Mouse (Mus musculus) kidney, adult 2 months (tissue): ENCODE data around the gene Tmem63c. TPM values are rescaled to one million over a fixed set of nuclear protein-coding genes. Genes with fewer than 3 reads are reported as not detected.

Source experiments
- DNase-seq: peaks from one replicate; pipeline ENCODE4 v3.0.0; 2021
- H3K27ac ChIP-seq: fragments of 200-500 bp; 2 replicates; pipeline ENCODE4 v1.5.1; 2012; ENCODE audit warnings: low read depth, low read length, control low read depth, inconsistent platforms; ENCODE audit not compliant: insufficient read depth
- H3K27me3 ChIP-seq: fragments of 200-500 bp; replicated peaks from 2 replicates; pipeline ENCODE4 v1.6.1; 2012; ENCODE audit warnings: mild to moderate bottlenecking, moderate library complexity, low read length, inconsistent platforms; ENCODE audit not compliant: control insufficient read depth, insufficient read depth
- H3K36me3 ChIP-seq: fragments of 200-500 bp; 2 replicates; pipeline ENCODE4 v1.6.1; 2012; ENCODE audit warnings: mild to moderate bottlenecking, moderate library complexity, low read length, inconsistent platforms; ENCODE audit not compliant: control insufficient read depth, insufficient read depth
- H3K4me1 ChIP-seq: fragments of 200-500 bp; 2 replicates; pipeline ENCODE4 v1.6.1; 2011; ENCODE audit warnings: low read length; ENCODE audit not compliant: control insufficient read depth, insufficient read depth
- H3K4me3 ChIP-seq: fragments of 200-500 bp; 2 replicates; pipeline ENCODE4 v1.5.1; 2011; ENCODE audit warnings: mild to moderate bottlenecking, low read depth, low read length, control low read depth; ENCODE audit not compliant: insufficient read depth
- CTCF ChIP-seq: fragments of 200-500 bp; conservative IDR thresholded peaks from 2 replicates; pipeline ENCODE4 v1.5.1; 2011; ENCODE audit warnings: low read depth, mild to moderate bottlenecking, control low read depth, low read length, moderate library complexity, mixed read lengths; ENCODE audit not compliant: insufficient read depth, insufficient read length
- POLR2A ChIP-seq: fragments of 200-500 bp; IDR thresholded peaks from one replicate; pipeline ENCODE4 v1.6.1; 2011; ENCODE audit warnings: low read depth, low read length, control low read depth
- whole genome bisulfite sequencing: fragments of 180-500 bp; shearing (Covaris S2); methylation state at CpG from one replicate; pipeline ENCODE4 v1.1.7; 2018; 5-methylcytosine and 5-hydroxymethylcytosine counted together
- polyA plus RNA-seq: library from polyadenylated mRNA; depleted of rRNA; stranded (reverse); fragments of >200 nt; gene quantifications from 2 replicates; pipeline ENCODE4 v1.2.3, GENCODE M21; 2012

Gene Tmem63c
- polyA plus RNA-seq, 1 experiment, result 0.19 TPM

- no peaks in the 10 kb centered on the region for H3K27me3 ChIP-seq
These were observed 40.0 kb upstream of the Tmem63c start for GRCm38 (mm10) chr12:86981180-86981579.

GRCm38 (mm10) chr12:86983470-86984193 is 37.5 kb upstream of the Tmem63c start:
- peak; percentile 44 for DNase-seq
- TF ChIP-seq POLR2A (no peak), CTCF (no peak)
- Histone ChIP-seq H3K4me1 (no peaks in the 10 kb centered on the region), H3K36me3 (no peaks in the 10 kb centered on the region), H3K27me3 (no peaks in the 10 kb centered on the region), H3K4me3 (no peak overlapping the region), H3K27ac (no peak overlapping the region)
- 3% methylated on average over 28 of the region's 28 CpGs for WGBS

More at GRCm38 (mm10) chr12:86981180-86981579, 40.0 kb upstream of the Tmem63c start:
- Histone ChIP-seq H3K4me3 (no peak overlapping the region), H3K27ac (no peak overlapping the region), H3K4me1 (no peaks in the 10 kb centered on the region), H3K36me3 (no peaks in the 10 kb centered on the region)
- no peak for DNase-seq
- WGBS, result 36% methylated on average over 9 of the region's 9 CpGs
- TF ChIP-seq POLR2A (no peak), CTCF (peak; percentile 17; the same call in 1 of the 2 replicates)

GRCm38 (mm10) chr12:86984194-86984555 is 37.0 kb upstream of the Tmem63c start:
- H3K4me3 ChIP-seq, result no peak overlapping the region
- H3K36me3 ChIP-seq, result no peaks in the 10 kb centered on the region
- DNase-seq, result peak; percentile 39
- H3K27ac ChIP-seq, result no peak overlapping the region
- 3% methylated on average over 6 of the region's 6 CpGs for WGBS
- TF ChIP-seq POLR2A, result no peak
- TF ChIP-seq CTCF, result no peak
- H3K27me3 ChIP-seq, result no peaks in the 10 kb centered on the region
- H3K4me1 ChIP-seq, result no peaks in the 10 kb centered on the region

GRCm38 (mm10) chr12:86986562-86986961 is 34.6 kb upstream of the Tmem63c start:
- Histone ChIP-seq H3K4me3 (no peak overlapping the region), H3K4me1 (no peaks in the 10 kb centered on the region), H3K36me3 (no peaks in the 10 kb centered on the region), H3K27me3 (peaks cover 2% of the 10 kb centered on the region), H3K27ac (no peak overlapping the region)
- no peak for DNase-seq
- TF ChIP-seq POLR2A (no peak), CTCF (no peak)
- WGBS, result 58% methylated on average over 4 of the region's 4 CpGs

GRCm38 (mm10) chr12:86988227-86988626 is 32.9 kb upstream of the Tmem63c start:
- H3K27me3 ChIP-seq, result peaks cover 2% of the 10 kb centered on the region
- TF ChIP-seq CTCF, result no peak
- TF ChIP-seq POLR2A, result no peak
- 45% methylated on average over 16 of the region's 16 CpGs for WGBS

GRCm38 (mm10) chr12:86989378-86989777 is 31.8 kb upstream of the Tmem63c start:
- DNase-seq, result no peak
- peaks cover 2% of the 10 kb centered on the region for H3K27me3 ChIP-seq
- WGBS, result 5% methylated on average over 15 of the region's 15 CpGs
- H3K27ac ChIP-seq, result no peak overlapping the region
- H3K36me3 ChIP-seq, result no peaks in the 10 kb centered on the region
- no peaks in the 10 kb centered on the region for H3K4me1 ChIP-seq
- TF ChIP-seq POLR2A, result no peak
- TF ChIP-seq CTCF, result no peak
- no peak overlapping the region for H3K4me3 ChIP-seq

More at GRCm38 (mm10) chr12:86988227-86988626, 32.9 kb upstream of the Tmem63c start:
- no peak for DNase-seq
- no peak overlapping the region for H3K4me3 ChIP-seq
- H3K27ac ChIP-seq, result no peak overlapping the region
- H3K4me1 ChIP-seq, result no peaks in the 10 kb centered on the region
- H3K36me3 ChIP-seq, result no peaks in the 10 kb centered on the region

GRCm38 (mm10) chr12:86989890-86990754 is 31.0 kb upstream of the Tmem63c start, which contains the start of gene Zdhhc22:
Gene Zdhhc22 (minus strand): TSS chr12:86990430.
- no peak within 1 kb of the TSS for H3K27ac ChIP-seq
- H3K4me1 ChIP-seq, result no peaks in the 10 kb centered on the region
- peak; percentile 5 for DNase-seq
- 2% methylated on average over 68 of the region's 68 CpGs for WGBS
- no peak within 1 kb of the TSS for H3K4me3 ChIP-seq
- no peaks in the 10 kb centered on the region for H3K36me3 ChIP-seq
- TF ChIP-seq POLR2A (no peak), CTCF (no peak)
- H3K27me3 ChIP-seq, result peaks cover 2% of the 10 kb centered on the region
